Mouse (Mus musculus): ENCODE measurements around the gene Csta1. TPM values are rescaled to one million over a fixed set of nuclear protein-coding genes. Genes with fewer than 3 reads are reported as not detected.
"Not testable (repeated sequence)": the region's sequence is repeated elsewhere in the genome, so short reads cannot be mapped to it uniquely, and the experiment has no call there.

Gene Csta1
- not detected in 2 replicates for polyA plus RNA-seq (2015; fragmentation: Nextera tagmentation; extraction: Ambion mirVana)

DNA sequence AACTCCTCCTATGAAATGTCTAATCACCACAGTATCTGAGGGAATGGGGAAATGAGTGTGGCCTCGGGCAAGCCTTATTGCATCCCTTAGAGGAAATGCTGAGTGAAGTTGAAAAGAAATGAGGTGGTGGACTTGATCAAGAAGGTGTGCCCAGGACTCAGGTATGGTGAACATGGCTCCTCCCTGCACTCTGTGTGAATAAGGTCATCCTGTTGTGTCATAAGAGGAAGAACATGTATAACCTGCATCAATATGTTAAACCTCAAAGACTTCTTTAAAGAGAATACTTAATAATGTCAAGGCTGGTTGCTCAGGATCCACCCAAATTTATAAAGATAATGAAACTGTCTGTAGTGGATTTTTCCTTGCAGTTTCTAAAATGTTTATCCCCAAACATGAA is at the start of gene Csta1:
Gene Csta1 (minus strand): TSS at position 101 of the 400 bp plus-strand sequence.
- 71% methylated on average over 1 of the region's 1 CpGs for WGBS
- H3K4me1 ChIP-seq, result no peaks in the 10 kb centered on the region
- H3K27ac ChIP-seq (replicated peaks), result no peak within 1 kb of the TSS
- no peaks in the 10 kb centered on the region for H3K27me3 ChIP-seq (replicated peaks)
- H3K36me3 ChIP-seq, result no peaks in the 10 kb centered on the region
- no peak for ATAC-seq (ENCODE audit: low FRiP score)
- H3K9me3 ChIP-seq (replicated peaks), result no peaks in the 10 kb centered on the region
- no peak within 1 kb of the TSS for H3K9ac ChIP-seq (replicated peaks)
- no peak within 1 kb of the TSS for H3K4me3 ChIP-seq (replicated peaks)
- no peak within 1 kb of the TSS for H3K4me2 ChIP-seq

DNA sequence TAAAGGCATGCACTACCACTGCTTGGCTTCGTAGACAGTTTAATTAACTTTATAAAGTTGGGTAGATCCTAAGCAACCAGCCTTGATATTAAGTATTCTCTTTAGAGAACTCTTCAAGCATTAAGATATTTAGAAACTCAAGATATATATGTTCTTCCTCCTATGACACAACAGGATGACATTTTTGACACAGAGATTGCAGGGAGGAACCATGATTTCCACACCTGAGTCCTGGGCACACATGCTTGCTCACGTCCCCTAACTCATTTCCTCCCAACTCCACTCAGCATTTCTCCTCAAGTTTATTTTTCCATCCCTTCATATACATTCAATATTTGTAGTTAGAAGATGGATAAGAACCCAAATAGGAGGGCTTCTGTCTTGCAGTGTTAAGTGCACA is 48.9 kb upstream of the Csta1 start:
- no peak overlapping the region for H3K27ac ChIP-seq (replicated peaks)
- H3K4me3 ChIP-seq (replicated peaks), result no peak overlapping the region
- H3K4me1 ChIP-seq, result no peaks in the 10 kb centered on the region
- H3K4me2 ChIP-seq, result no peak overlapping the region
- H3K27me3 ChIP-seq (replicated peaks), result no peaks in the 10 kb centered on the region
- H3K36me3 ChIP-seq, result no peaks in the 10 kb centered on the region
- 85% methylated on average over 2 of the region's 2 CpGs for WGBS
- H3K9ac ChIP-seq (replicated peaks), result no peak overlapping the region
- ATAC-seq (ENCODE audit: low FRiP score), result no peak
- H3K9me3 ChIP-seq (replicated peaks), result no peaks in the 10 kb centered on the region

DNA sequence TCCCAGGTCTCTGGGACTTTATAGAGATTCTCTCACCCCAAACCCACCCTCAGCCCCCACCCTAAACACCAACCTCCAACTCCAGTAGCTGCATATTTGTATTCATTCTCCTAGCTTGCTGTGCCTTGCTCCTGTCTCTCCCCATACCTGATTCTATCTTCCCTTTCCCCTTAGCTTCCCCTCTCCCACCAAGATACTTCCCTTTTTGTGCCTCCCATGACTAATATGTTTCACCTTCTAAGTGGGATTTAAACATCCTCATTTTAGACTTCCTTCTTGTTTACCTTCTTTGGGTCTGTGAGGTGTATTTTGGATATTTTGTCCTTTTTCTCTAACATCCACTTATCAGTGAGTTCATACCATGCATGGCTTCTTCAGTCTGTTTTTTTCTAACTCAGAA is 45.1 kb upstream of the Csta1 start:
- no peaks in the 10 kb centered on the region for H3K27me3 ChIP-seq (replicated peaks)
- no peaks in the 10 kb centered on the region for H3K36me3 ChIP-seq
- H3K4me2 ChIP-seq, result no peak overlapping the region
- H3K4me3 ChIP-seq (replicated peaks), result no peak overlapping the region
- no peak overlapping the region for H3K9ac ChIP-seq (replicated peaks)
- no peak for ATAC-seq (ENCODE audit: low FRiP score)
- no peaks in the 10 kb centered on the region for H3K4me1 ChIP-seq
- no peaks in the 10 kb centered on the region for H3K9me3 ChIP-seq (replicated peaks)
- no peak overlapping the region for H3K27ac ChIP-seq (replicated peaks)

DNA sequence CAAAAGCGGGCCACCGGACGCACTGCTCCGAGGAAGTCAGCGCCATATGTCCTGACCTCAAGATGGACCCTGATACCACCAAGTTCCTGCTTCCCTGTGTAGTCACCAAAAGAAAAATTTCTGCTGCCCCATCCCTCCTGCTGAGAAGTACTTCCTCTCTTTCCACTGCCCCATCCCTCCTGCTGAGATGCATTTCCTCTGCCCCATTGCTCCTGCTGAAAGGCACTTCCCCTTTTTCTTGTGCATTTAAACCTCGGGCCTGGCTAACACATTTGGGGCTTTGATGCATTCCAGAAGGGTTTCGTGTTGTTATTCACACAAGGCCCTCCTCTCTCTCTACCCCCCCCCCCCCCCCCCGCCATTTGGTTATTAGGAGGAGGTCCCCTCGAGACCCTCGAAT is 36.8 kb upstream of the Csta1 start:
- not testable (repeated sequence) for H3K36me3 ChIP-seq

DNA sequence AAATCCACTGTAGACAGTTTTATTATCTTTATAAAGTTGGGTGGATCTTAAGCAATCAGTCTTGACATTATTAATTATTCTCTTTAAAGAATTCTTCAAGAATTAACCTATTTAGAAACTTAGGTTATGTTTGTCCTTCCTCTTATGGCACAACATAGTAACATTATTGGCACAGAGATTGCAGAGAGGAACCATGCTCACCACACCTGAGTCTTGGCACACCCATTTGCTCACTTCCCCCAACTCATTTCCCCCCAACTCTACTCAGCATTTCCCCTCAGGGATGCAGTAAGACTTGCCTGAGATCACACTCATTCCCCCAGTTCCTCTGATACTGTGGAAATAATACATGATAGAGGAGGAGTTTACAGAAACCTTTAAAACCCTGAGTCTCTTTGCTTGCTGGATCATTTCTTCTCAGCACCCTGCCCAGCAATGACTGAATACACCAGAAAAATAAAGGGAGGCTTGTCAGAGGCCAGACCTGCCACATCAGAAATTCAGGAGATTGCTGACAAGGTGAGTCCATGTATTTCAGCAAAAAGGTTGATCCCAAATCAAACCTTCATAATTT is 25.4 kb upstream of the Csta1 start, which contains the start of gene Stfa2l1:
Gene Stfa2l1 (plus strand): TSS at position 410 of the 574 bp plus-strand sequence.
- Histone ChIP-seq H3K27ac (replicated peaks) (no peak within 1 kb of the TSS), H3K36me3 (no peaks in the 10 kb centered on the region), H3K4me2 (no peak within 1 kb of the TSS), H3K4me3 (replicated peaks) (no peak within 1 kb of the TSS), H3K9ac (replicated peaks) (no peak within 1 kb of the TSS), H3K4me1 (no peaks in the 10 kb centered on the region), H3K27me3 (replicated peaks) (no peaks in the 10 kb centered on the region), H3K9me3 (replicated peaks) (no peaks in the 10 kb centered on the region)
- ATAC-seq (ENCODE audit: low FRiP score), result no peak

More for the DNA sequence above, 36.8 kb upstream of the Csta1 start:
- not testable (repeated sequence) for ATAC-seq (ENCODE audit: low FRiP score); H3K4me3 ChIP-seq (replicated peaks); H3K4me2 ChIP-seq; H3K27ac ChIP-seq (replicated peaks); H3K27me3 ChIP-seq (replicated peaks); H3K9me3 ChIP-seq (replicated peaks); H3K4me1 ChIP-seq; H3K9ac ChIP-seq (replicated peaks)
- WGBS, result 84% methylated on average over 9 of the region's 10 CpGs

DNA sequence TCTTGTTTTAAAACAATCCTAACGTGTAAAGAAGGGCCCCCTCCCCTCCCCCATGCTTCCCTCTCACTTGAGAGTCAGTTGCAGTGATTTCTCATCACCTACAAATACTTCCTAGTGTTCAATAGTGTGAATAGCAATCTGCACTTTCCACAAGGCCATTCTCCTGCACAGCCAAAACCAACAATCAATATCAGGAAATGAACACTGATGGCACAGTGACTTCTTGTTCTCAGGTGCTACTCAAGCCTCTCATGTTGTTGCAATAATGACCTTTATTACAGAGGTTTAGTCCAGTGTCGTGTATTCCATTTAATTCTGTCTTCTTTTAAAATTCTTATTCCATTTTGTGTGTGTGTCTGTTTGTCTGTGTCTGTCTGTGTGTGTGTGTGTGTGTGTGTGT is 7.2 kb upstream of the Csta1 start:
- H3K27ac ChIP-seq (replicated peaks), result no peak overlapping the region
- WGBS, result 82% methylated on average over 2 of the region's 2 CpGs
- ATAC-seq (ENCODE audit: low FRiP score), result no peak
- no peaks in the 10 kb centered on the region for H3K9me3 ChIP-seq (replicated peaks)
- no peaks in the 10 kb centered on the region for H3K4me1 ChIP-seq
- H3K9ac ChIP-seq (replicated peaks), result no peak overlapping the region
- no peak overlapping the region for H3K4me3 ChIP-seq (replicated peaks)
- no peaks in the 10 kb centered on the region for H3K36me3 ChIP-seq
- H3K4me2 ChIP-seq, result no peak overlapping the region
- H3K27me3 ChIP-seq (replicated peaks), result no peaks in the 10 kb centered on the region

DNA sequence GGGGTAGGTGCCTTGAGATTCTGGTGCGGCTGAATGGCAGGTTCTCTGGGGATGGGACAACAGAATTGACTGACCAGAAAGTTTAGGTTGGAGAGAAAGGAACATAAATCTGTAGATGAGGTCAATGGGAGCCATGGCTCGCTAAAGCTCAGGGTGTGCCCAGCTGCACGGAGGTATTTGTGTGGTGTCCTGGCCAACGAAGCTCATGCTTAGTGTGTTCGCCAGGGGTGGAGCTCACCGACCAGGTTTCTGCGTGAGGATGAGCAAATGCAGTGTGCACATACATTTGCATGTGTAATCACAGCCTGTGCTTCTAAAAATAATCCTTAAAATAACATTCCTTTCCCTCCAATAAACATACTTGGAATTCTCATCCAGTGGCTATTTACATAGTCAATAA is 2.9 kb downstream of the Csta1 start:
- 92% methylated on average over 7 of the region's 7 CpGs for WGBS
- ATAC-seq (ENCODE audit: low FRiP score), result no peak
- Histone ChIP-seq H3K9ac (replicated peaks) (no peak overlapping the region), H3K36me3 (no peaks in the 10 kb centered on the region), H3K4me2 (no peak overlapping the region), H3K4me3 (replicated peaks) (no peak overlapping the region), H3K9me3 (replicated peaks) (no peaks in the 10 kb centered on the region), H3K4me1 (no peaks in the 10 kb centered on the region), H3K27me3 (replicated peaks) (no peaks in the 10 kb centered on the region), H3K27ac (replicated peaks) (no peak overlapping the region)

DNA sequence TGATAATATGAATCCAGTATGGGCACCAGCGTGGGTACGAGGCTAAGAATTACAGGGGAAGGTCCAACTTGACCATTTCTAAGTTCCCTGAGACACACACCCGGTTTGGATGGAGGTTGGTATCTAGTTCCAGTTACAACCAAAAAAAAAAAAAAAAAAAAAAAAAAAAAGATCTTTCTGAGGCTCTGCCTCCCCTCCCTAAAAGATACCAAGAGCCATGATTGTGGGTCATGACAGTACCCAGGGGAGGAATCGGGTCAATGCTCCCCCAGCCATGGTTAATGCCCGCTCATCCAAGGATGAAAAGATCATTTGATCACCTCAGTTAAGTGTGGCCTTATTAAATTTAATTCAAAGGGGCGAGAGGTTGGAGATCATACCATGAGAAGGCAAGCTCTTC is 15.3 kb downstream of the Csta1 start:
- ATAC-seq (ENCODE audit: low FRiP score); H3K36me3 ChIP-seq; H3K4me2 ChIP-seq; H3K9ac ChIP-seq (replicated peaks); H3K27me3 ChIP-seq (replicated peaks); H3K4me1 ChIP-seq; H3K9me3 ChIP-seq (replicated peaks); H3K4me3 ChIP-seq (replicated peaks); H3K27ac ChIP-seq (replicated peaks): not testable (repeated sequence)
- WGBS, result 92% methylated on average over 6 of the region's 6 CpGs

DNA sequence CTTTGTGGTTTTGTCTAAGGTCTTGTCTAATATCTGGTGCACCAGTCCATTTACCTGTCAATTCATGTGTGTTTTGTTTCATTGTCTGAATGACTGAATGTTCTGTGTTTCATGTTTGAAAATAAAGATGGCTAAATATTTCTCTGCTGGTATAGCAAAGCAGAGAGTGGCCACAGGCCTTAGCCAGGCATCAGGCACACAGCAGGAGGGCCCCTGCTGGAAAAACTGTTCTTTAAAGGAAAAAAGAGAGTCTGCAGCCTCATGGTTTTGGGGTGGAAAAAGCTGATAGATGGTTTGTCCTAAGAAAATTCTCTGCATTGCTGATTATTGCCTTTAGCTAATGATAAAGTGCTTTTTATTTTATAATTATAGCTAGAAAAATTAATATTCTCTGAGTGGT is 19.6 kb downstream of the Csta1 start:
- ATAC-seq (ENCODE audit: low FRiP score), result not testable (repeated sequence)

DNA sequence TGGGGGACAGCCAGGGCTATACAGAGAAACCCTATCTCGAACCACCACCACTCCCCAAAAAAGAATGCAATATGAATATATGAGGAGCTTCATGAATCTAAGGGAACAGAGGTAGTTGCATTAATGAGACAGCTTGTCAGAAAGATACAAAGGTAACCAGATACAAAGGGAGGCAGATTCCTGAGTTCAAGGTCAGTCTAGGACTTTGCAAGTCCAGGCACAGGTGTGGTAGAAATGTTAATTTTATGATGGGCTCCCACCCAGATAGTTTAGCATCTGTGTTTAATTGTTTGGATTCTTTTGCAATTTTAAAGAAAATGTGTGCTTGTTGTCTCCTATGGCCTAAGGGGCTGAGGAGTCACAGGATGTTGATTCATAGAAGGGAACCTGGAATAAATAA is 28.8 kb downstream of the Csta1 start:
- Histone ChIP-seq H3K9me3 (replicated peaks) (peaks cover 5% of the 10 kb centered on the region; the same call in 1 of the 2 replicates), H3K36me3 (no peaks in the 10 kb centered on the region), H3K4me2 (no peak overlapping the region), H3K4me1 (no peaks in the 10 kb centered on the region), H3K9ac (replicated peaks) (no peak overlapping the region), H3K27me3 (replicated peaks) (no peaks in the 10 kb centered on the region), H3K4me3 (replicated peaks) (no peak overlapping the region), H3K27ac (replicated peaks) (no peak overlapping the region)
- no peak for ATAC-seq (ENCODE audit: low FRiP score)
- 80% methylated on average over 1 of the region's 1 CpGs for WGBS

More for the DNA sequence above, 19.6 kb downstream of the Csta1 start:
- H3K4me1 ChIP-seq; H3K4me2 ChIP-seq; H3K27ac ChIP-seq (replicated peaks); H3K9ac ChIP-seq (replicated peaks); H3K4me3 ChIP-seq (replicated peaks); H3K9me3 ChIP-seq (replicated peaks); H3K27me3 ChIP-seq (replicated peaks); H3K36me3 ChIP-seq: not testable (repeated sequence)

DNA sequence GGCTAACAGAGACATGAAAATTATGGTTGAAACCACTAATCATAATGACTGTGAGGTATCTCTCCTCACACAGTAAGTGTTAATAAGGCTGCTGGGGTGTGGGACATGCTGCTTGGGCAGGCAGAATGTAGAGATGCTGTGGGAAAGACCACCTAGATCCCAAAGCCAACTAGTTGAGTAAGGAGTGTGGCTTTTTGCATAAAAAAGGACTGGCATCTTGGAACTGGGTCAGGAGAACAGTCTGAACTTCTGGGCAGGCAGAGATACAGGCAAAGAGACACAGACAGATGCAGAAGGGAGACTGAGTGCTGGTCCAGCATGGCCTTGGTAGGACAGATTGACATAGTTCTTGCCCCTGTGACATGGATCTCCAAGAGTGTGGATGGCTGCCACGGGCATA is 29.5 kb downstream of the Csta1 start:
- 100% methylated on average over 1 of the region's 1 CpGs for WGBS
- Histone ChIP-seq H3K27me3 (replicated peaks) (no peaks in the 10 kb centered on the region), H3K4me2 (no peak overlapping the region), H3K4me1 (no peaks in the 10 kb centered on the region), H3K9me3 (replicated peaks) (peaks cover 5% of the 10 kb centered on the region; the same call in 1 of the 2 replicates), H3K27ac (replicated peaks) (no peak overlapping the region), H3K4me3 (replicated peaks) (no peak overlapping the region), H3K36me3 (no peaks in the 10 kb centered on the region), H3K9ac (replicated peaks) (no peak overlapping the region)
- no peak for ATAC-seq (ENCODE audit: low FRiP score)

DNA sequence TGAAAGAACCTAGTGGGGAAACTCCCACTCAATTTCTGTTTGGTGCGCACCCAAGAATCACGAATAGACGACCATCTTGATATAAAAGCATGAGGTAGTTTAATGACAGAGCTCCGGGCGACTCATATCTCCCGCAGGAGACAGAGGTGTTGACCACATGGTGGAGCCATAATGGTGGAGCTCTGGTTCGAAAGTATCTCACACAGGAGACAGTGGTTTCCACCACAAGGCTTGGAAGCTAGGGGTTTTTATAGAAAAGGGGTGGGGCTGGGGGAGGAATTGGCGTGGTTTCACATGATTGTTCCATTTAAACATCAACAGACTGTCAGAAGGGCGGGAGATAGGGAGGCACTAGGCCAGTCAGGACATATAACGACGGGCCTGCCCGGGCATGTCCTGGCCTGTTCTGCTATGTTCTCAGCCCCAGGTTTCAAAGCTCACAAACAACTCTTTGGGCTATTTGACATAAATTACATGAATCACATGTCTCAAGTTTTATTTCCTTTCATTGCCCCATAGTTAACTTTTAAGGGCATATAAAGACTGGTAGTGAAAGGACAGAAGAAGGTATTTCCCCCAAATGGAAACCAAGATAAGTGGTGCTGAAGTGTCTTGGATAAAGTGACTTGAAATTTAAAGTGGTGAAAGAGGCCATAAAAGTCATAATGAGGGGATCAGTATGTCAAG is 33.1 kb downstream of the Csta1 start:
- H3K9ac ChIP-seq (replicated peaks); H3K4me1 ChIP-seq; H3K27me3 ChIP-seq (replicated peaks); H3K4me3 ChIP-seq (replicated peaks); H3K27ac ChIP-seq (replicated peaks); H3K36me3 ChIP-seq; H3K4me2 ChIP-seq; ATAC-seq (ENCODE audit: low FRiP score); H3K9me3 ChIP-seq (replicated peaks): not testable (repeated sequence)
- WGBS, result 95% methylated on average over 12 of the region's 12 CpGs
